Mouse (Mus musculus) layer of hippocampus, postnatal 36 days (tissue): ENCODE results near the gene Ptpn7. TPM values are rescaled to one million over a fixed set of nuclear protein-coding genes. Genes with fewer than 3 reads are reported as not detected.
"Not testable (repeated sequence)": the region's sequence is repeated elsewhere in the genome, so short reads cannot be mapped to it uniquely, and the experiment has no call there.

ENCODE experiments used
- DNase-seq, 2 experiments: peaks; one replicate each; pipeline ENCODE4 v3.0.0; 2022
- total RNA-seq, 2 experiments: library from RNA; stranded (reverse); gene quantifications; 2 replicates each; pipeline ENCODE4 v1.2.3; 2021

The Ptpn7 gene
- total RNA-seq, 2 experiments from 2014 or later: not detected

- DNase-seq: no peak
Observed at GRCm38 (mm10) chr1:135159556-135160123, 27.1 kb downstream of the Ptpn7 start.

GRCm38 (mm10) chr1:135160411-135161050, 28.0 kb downstream of the Ptpn7 start:
- DNase-seq: no peak

DNA sequence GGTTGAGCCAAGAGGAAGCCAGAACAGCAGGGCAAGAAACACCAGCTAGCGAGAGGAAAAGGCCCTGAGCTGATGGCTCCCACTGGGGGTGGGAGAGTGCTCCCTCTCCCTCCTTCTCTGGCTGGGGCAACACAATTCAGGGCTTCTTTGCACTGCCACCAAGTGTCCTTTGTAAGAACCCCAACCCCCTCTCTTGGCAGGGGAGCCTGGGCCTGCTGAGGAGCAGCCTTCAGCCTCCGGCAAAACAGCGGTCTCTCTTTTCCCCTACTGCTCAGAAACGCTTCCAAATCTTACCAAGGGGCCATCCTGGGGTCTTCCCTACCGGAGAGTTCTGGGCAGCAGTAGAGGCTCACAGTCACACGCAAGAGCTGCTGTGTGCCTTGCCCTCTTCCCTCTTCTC, 30.2 kb downstream of the Ptpn7 start:
- DNase-seq: peak in 1 of 2 experiments; percentile 75

DNA sequence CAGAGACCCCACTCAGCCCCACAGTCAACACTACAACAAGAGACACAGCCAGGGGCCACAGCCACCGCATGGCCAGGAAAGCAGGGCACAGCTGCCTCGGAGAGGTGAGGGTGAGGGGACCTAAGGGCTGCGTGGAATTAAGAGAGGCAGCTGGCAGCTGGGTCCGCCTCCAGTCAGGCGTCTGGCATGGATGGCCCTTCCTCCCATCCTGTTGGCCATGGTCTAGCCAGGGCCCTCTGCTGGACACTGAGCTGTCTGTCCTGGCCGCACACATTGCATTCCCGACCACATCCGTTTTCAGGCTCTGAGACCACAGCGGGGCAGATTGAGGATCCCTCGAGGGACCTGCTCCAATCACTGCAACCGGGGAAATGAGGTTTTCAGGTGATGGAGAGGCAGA, 34.9 kb downstream of the Ptpn7 start, which contains the start of gene Gpr37l1:
TSS of gene Gpr37l1 (minus strand) at position 247 of the 400 bp plus-strand sequence.
- peak in 1 of 2 experiments; percentile 68 for DNase-seq

GRCm38 (mm10) chr1:135168453-135169200, 36.1 kb downstream of the Ptpn7 start:
- no peak for DNase-seq

DNA sequence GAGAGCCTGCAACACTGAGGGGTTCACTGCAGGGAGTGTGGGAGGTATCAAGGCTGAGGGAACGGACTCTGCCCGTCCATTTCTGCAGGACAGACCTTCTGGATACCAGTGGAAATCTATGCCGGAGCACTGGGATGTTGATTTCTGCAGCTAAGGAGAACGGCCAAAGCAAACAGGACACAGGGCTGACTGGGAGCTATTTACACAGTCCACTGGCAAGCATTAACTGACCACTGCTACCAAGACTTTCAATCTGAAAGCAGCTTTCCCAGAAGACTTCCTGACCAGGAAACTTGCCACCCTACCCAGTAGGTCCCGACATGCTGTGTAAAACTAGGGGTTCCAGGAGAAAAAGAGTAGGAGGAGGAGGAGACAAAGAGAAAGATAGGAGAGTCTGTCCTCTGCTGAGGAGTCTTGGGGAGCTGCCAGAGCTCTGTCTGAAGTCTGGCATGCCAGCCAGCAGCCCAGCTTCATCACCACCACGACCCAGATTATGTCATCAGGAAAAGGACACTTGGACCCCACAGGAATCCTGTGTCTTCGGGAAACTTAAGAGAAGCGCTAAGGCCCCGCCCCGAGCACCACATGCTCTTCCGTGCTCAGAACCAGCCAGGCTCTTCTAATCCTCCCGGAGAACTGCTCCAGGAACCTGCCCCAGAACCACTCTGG, 37.2 kb downstream of the Ptpn7 start:
- DNase-seq: no peak

DNA sequence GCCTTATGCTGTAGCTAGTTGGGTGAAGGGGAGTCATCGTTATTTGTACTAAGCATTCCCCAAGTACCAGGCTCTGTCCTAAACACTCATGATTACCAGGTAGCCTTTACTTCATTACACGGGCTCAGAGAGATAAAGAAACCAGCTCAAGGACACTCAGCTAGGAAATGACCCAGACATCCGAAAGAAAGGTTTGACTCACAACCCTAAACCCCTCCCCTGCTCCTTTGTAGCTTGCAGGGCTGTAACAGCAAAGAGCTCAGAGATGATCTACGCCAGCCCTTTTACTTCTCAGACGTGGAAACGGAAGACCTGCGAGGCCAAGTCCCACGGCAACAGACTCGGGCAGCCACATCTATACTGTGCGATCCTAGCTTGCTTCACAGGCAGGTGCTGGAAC, 37.8 kb downstream of the Ptpn7 start:
- DNase-seq: no peak

DNA sequence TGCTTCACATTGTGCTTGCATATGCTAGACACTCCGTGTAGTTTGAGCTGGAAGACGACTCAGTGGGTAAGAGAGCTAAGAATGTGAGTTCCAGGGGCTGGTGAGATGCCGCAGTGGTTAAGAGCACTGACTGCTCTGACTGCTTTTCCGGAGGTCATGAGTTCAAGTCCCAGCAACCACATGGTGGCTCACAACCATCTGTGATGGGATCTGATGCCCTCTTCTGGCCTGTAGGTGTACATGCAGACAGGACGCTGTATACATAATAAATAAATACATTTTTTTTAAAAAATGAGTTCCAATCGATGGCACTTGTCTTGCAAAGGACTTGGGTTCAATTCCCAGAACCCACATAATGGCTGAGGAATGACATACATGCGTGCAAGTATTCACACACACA, 38.7 kb downstream of the Ptpn7 start:
- DNase-seq: no peak

GRCm38 (mm10) chr1:135171984-135172383, 39.5 kb downstream of the Ptpn7 start:
- no peak for DNase-seq

GRCm38 (mm10) chr1:135173311-135173710, 40.8 kb downstream of the Ptpn7 start:
- DNase-seq: no peak

DNA sequence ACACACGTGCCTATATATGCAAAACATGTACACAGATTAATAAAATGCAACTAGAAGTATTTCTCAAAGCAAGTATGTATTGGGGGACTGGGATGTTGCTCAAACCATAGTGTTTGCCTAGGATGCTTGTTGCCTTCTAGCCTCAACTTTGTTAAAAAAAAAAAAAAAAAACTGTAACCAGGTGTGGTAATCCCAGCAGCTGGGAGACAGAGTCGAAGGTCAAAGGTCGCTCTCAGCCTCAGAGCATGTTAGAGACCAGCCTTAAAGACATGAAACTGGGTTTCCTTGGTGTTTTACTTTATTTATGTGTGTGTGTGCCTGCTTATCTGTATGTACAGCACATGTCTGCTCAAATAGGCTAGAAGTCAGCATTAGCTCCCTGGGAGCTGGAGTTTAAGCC, 42.7 kb downstream of the Ptpn7 start:
- no peak for DNase-seq

- no peak for DNase-seq
Observed at GRCm38 (mm10) chr1:135177724-135178123, 45.2 kb downstream of the Ptpn7 start.

- no peak for DNase-seq
Observed at GRCm38 (mm10) chr1:135178863-135179262, 46.4 kb downstream of the Ptpn7 start.

GRCm38 (mm10) chr1:135180830-135181229, 48.3 kb downstream of the Ptpn7 start:
- no peak for DNase-seq

GRCm38 (mm10) chr1:135181275-135181674, 48.8 kb downstream of the Ptpn7 start:
- DNase-seq: no peak

- no peak for DNase-seq
Observed at GRCm38 (mm10) chr1:135181880-135182623, 49.6 kb downstream of the Ptpn7 start.

- no peak for DNase-seq
Observed at GRCm38 (mm10) chr1:135182975-135183374, 50.5 kb downstream of the Ptpn7 start.

GRCm38 (mm10) chr1:135183448-135183847, 50.9 kb downstream of the Ptpn7 start:
- DNase-seq: no peak

- no peak for DNase-seq
Observed at GRCm38 (mm10) chr1:135183941-135184570, 51.6 kb downstream of the Ptpn7 start.

DNA sequence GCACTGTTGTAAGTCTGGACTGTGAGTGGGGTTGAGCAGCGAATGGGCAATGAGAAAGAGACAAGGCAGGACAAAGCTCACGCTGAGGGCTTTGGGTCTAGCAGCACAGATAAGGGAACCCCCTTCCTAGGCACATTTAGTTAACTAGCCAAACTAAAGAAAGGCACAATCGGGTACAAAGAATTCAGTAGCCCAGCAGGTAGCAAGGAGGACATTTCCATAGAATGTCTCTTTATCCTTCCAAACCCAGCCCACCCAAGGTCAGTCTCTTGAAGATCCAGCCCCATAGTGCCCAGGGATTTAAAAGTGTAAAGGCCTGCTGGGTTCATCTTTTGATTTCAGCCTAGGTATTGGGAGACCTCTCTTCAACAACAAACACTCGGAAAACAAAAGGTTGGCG, 53.4 kb downstream of the Ptpn7 start:
- DNase-seq: no peak

GRCm38 (mm10) chr1:135186427-135186826, 53.9 kb downstream of the Ptpn7 start:
- DNase-seq: no peak

GRCm38 (mm10) chr1:135187016-135187415, 54.5 kb downstream of the Ptpn7 start:
- not testable (repeated sequence) for DNase-seq
